13 mouse cellular contexts compared by ENCODE assay signal in the genomic region with DNA sequence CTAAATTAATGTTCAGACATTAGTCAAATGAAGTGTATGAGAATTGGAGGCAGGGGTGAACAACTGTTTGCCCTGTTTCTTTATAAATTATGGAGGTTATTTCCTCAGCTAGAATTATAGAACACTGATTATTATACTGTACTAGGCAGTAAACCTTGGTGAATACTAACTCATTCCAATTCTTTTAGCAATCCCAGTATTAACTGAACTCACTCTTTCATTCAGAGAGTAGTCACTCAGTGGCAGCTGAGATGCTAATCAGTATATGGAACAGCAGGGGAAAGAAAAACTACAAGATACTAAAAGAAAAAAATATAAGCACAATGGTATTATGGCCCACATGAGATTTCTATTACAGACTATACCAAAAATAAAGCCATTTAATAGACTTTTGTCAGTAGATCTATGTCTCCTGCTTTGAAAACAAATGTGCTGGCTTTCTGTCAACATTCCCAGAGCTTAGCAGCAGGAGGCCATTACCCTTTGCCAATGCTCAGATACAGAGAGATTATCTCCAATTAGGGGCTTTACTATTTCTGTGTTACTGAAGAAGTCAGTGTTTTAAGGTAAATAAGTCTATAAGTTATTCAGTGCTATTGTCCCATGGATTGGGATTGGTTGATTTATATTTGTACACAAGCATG.
DNase-seq lines count a peak whose midpoint lies in the region; ATAC-seq lines count a peak whose summit lies in the region.
"Had no signal": no experiment of that assay in that cellular context is flagged by ENCODE, and none has a peak within 500 bp of the region (broad histone marks: within the 10 kb centered on the region; RNA-seq: fewer than 3 reads in every experiment).

No protein-coding gene starts in this region.

- DNase-seq in cerebellum, postnatal 14 days = peak; percentile 79 to 85
- DNase-seq in cerebellum, adult 8-10 months = no peak
- DNase-seq in left cerebral cortex, postnatal 4 days = peak; percentile 62
- DNase-seq in left cerebral cortex, postnatal 25 days (ENCODE audit: low spot score in 2 of 2) = no peak
- DNase-seq in cerebellum, postnatal 25 days = peak; percentile 56 to 61
- peak; percentile 21 for DNase-seq in retina, embryonic 14.5 days (ENCODE audit: low spot score)
- DNase-seq: B cell, adult 2 months; gastrocnemius, postnatal 14 days; kidney, adult 11 months; layer of hippocampus, postnatal 36 days; thymus, postnatal 36 days had no signal

- intact Hi-C loops in left cerebral cortex, postnatal 4 days (cut with DNase I) = no loop called here
- intact Hi-C loops in left cerebral cortex, postnatal 25 days (cut with DNase I) = no loop called here

- ATAC-seq in megakaryocyte progenitor cell, adult 5-6 weeks (replicated peaks; ENCODE audit: poor library complexity) = no peak
- ATAC-seq: hindbrain, embryonic 16.5 days had no signal

Comparison
In these comparisons a context has a peak if more than half of its experiments do, and no peak if none do; other contexts are left out.
1. DNase-seq: peak in cerebellum, postnatal 14 days (2 of 2), left cerebral cortex, postnatal 4 days (single experiment), cerebellum, postnatal 25 days (2 of 2) and retina, embryonic 14.5 days (single experiment); none in cerebellum, adult 8-10 months (single experiment) and left cerebral cortex, postnatal 25 days (0 of 2).